Mouse (Mus musculus): ENCODE measurements around the gene Mcm10. TPM values are rescaled to one million over a fixed set of nuclear protein-coding genes. Genes with fewer than 3 reads are reported as not detected.
A peak's percentile ranks its signal among the peaks of the same experiment; 100 is the strongest.

Gene Mcm10
- polyA plus RNA-seq, 1 experiment from 2014 or later: 2.1 TPM

- no peak for ATAC-seq
- Histone ChIP-seq H3K9me3 (ENCODE audit: low read length) (no peaks in the 10 kb centered on the region), H3K36me3 (ENCODE audit: insufficient read depth, low read length) (no peaks in the 10 kb centered on the region), H3K4me3 (ENCODE audit: low read depth, low read length) (no peak overlapping the region), H3K4me1 (ENCODE audit: insufficient read depth, low read depth, low read length) (no peaks in the 10 kb centered on the region), H3K9ac (replicated peaks; ENCODE audit: low read depth) (no peak overlapping the region), H3K27me3 (replicated peaks; ENCODE audit: insufficient read depth, low read length) (no peaks in the 10 kb centered on the region), H3K4me2 (replicated peaks; ENCODE audit: low read depth, low read length) (no peak overlapping the region), H3K27ac (ENCODE audit: low read length) (no peak overlapping the region)
- DNase-seq (ENCODE audit: low spot score): no peak
- 70% methylated on average over 6 of the region's 6 CpGs for WGBS
- TF ChIP-seq EP300 (IDR thresholded peaks at IDR 0.05): no peak
- no peak for TF ChIP-seq CTCF (IDR thresholded peaks at IDR 0.05)
Measured at GRCm38 (mm10) chr2:4985000-4985399, 27.6 kb downstream of the Mcm10 start.

GRCm38 (mm10) chr2:4983987-4984386 lies 28.6 kb downstream of the Mcm10 start:
- Histone ChIP-seq H3K9ac (replicated peaks; ENCODE audit: low read depth) (no peak overlapping the region), H3K4me3 (ENCODE audit: low read depth, low read length) (no peak overlapping the region), H3K4me1 (ENCODE audit: insufficient read depth, low read depth, low read length) (no peaks in the 10 kb centered on the region), H3K36me3 (ENCODE audit: insufficient read depth, low read length) (no peaks in the 10 kb centered on the region), H3K27me3 (replicated peaks; ENCODE audit: insufficient read depth, low read length) (no peaks in the 10 kb centered on the region), H3K27ac (ENCODE audit: low read length) (no peak overlapping the region), H3K4me2 (replicated peaks; ENCODE audit: low read depth, low read length) (no peak overlapping the region), H3K9me3 (ENCODE audit: low read length) (no peaks in the 10 kb centered on the region)
- WGBS: 35% methylated on average over 5 of the region's 5 CpGs
- DNase-seq (ENCODE audit: low spot score) (no peak), ATAC-seq (no peak)
- no peak for TF ChIP-seq CTCF (IDR thresholded peaks at IDR 0.05)
- TF ChIP-seq EP300 (IDR thresholded peaks at IDR 0.05): no peak

GRCm38 (mm10) chr2:4978091-4978490 lies 34.5 kb downstream of the Mcm10 start:
- 37% methylated on average over 8 of the region's 8 CpGs for WGBS

GRCm38 (mm10) chr2:4975807-4976206 lies 36.8 kb downstream of the Mcm10 start, which contains the start of gene Ucma:
Gene Ucma, plus strand, starts transcription at chr2:4976122.
- no peak for TF ChIP-seq CTCF (IDR thresholded peaks at IDR 0.05)
- no peak for TF ChIP-seq EP300 (IDR thresholded peaks at IDR 0.05)

More at GRCm38 (mm10) chr2:4978091-4978490, 34.5 kb downstream of the Mcm10 start:
- Histone ChIP-seq H3K4me3 (ENCODE audit: low read depth, low read length) (no peak overlapping the region), H3K9me3 (ENCODE audit: low read length) (no peaks in the 10 kb centered on the region), H3K27me3 (replicated peaks; ENCODE audit: insufficient read depth, low read length) (no peaks in the 10 kb centered on the region), H3K36me3 (ENCODE audit: insufficient read depth, low read length) (no peaks in the 10 kb centered on the region), H3K9ac (replicated peaks; ENCODE audit: low read depth) (no peak overlapping the region), H3K27ac (ENCODE audit: low read length) (no peak overlapping the region), H3K4me1 (ENCODE audit: insufficient read depth, low read depth, low read length) (no peaks in the 10 kb centered on the region), H3K4me2 (replicated peaks; ENCODE audit: low read depth, low read length) (no peak overlapping the region)
- no peak for TF ChIP-seq CTCF (IDR thresholded peaks at IDR 0.05)
- TF ChIP-seq EP300 (IDR thresholded peaks at IDR 0.05): no peak
- DNase-seq (ENCODE audit: low spot score) (no peak), ATAC-seq (no peak)

GRCm38 (mm10) chr2:4969083-4969482 lies 43.5 kb downstream of the Mcm10 start:
- DNase-seq (ENCODE audit: low spot score) (no peak), ATAC-seq (no peak)
- Histone ChIP-seq H3K9ac (replicated peaks; ENCODE audit: low read depth) (no peak overlapping the region), H3K36me3 (ENCODE audit: insufficient read depth, low read length) (no peaks in the 10 kb centered on the region), H3K27me3 (replicated peaks; ENCODE audit: insufficient read depth, low read length) (no peaks in the 10 kb centered on the region), H3K4me1 (ENCODE audit: insufficient read depth, low read depth, low read length) (no peaks in the 10 kb centered on the region), H3K4me2 (replicated peaks; ENCODE audit: low read depth, low read length) (no peak overlapping the region), H3K9me3 (ENCODE audit: low read length) (no peaks in the 10 kb centered on the region), H3K4me3 (ENCODE audit: low read depth, low read length) (no peak overlapping the region), H3K27ac (ENCODE audit: low read length) (no peak overlapping the region)
- TF ChIP-seq CTCF (IDR thresholded peaks at IDR 0.05): no peak
- TF ChIP-seq EP300 (IDR thresholded peaks at IDR 0.05): no peak
- 95% methylated on average over 1 of the region's 2 CpGs for WGBS

More at GRCm38 (mm10) chr2:4975807-4976206, 36.8 kb downstream of the Mcm10 start, which contains the start of gene Ucma:
- Histone ChIP-seq H3K27me3 (replicated peaks; ENCODE audit: insufficient read depth, low read length) (no peaks in the 10 kb centered on the region), H3K36me3 (ENCODE audit: insufficient read depth, low read length) (no peaks in the 10 kb centered on the region), H3K9ac (replicated peaks; ENCODE audit: low read depth) (no peak within 1 kb of the TSS), H3K27ac (ENCODE audit: low read length) (no peak within 1 kb of the TSS), H3K4me2 (replicated peaks; ENCODE audit: low read depth, low read length) (no peak within 1 kb of the TSS), H3K4me1 (ENCODE audit: insufficient read depth, low read depth, low read length) (no peaks in the 10 kb centered on the region), H3K4me3 (ENCODE audit: low read depth, low read length) (no peak within 1 kb of the TSS), H3K9me3 (ENCODE audit: low read length) (no peaks in the 10 kb centered on the region)
- ATAC-seq: no peak
- no peak for DNase-seq (ENCODE audit: low spot score)
- WGBS: 68% methylated on average over 5 of the region's 5 CpGs

- ATAC-seq: no peak
- TF ChIP-seq EP300 (IDR thresholded peaks at IDR 0.05) (no peak), CTCF (IDR thresholded peaks at IDR 0.05) (no peak)
Measured at GRCm38 (mm10) chr2:4967806-4968205, 44.8 kb downstream of the Mcm10 start.

GRCm38 (mm10) chr2:4958039-4958438 lies 54.6 kb downstream of the Mcm10 start:
- Histone ChIP-seq H3K9ac (replicated peaks; ENCODE audit: low read depth) (no peak overlapping the region), H3K4me2 (replicated peaks; ENCODE audit: low read depth, low read length) (no peak overlapping the region), H3K27me3 (replicated peaks; ENCODE audit: insufficient read depth, low read length) (no peaks in the 10 kb centered on the region), H3K9me3 (ENCODE audit: low read length) (no peaks in the 10 kb centered on the region), H3K27ac (ENCODE audit: low read length) (no peak overlapping the region), H3K36me3 (ENCODE audit: insufficient read depth, low read length) (no peaks in the 10 kb centered on the region), H3K4me1 (ENCODE audit: insufficient read depth, low read depth, low read length) (no peaks in the 10 kb centered on the region), H3K4me3 (ENCODE audit: low read depth, low read length) (no peak overlapping the region)
- ATAC-seq (peak; percentile 14; the same call in 1 of the 2 replicates), DNase-seq (ENCODE audit: low spot score) (peak; percentile 4)
- no peak for TF ChIP-seq CTCF (IDR thresholded peaks at IDR 0.05)
- WGBS: 58% methylated on average over 12 of the region's 12 CpGs

More at GRCm38 (mm10) chr2:4967806-4968205, 44.8 kb downstream of the Mcm10 start:
- H3K9ac ChIP-seq (replicated peaks; ENCODE audit: low read depth): no peak overlapping the region
- no peak for DNase-seq (ENCODE audit: low spot score)
- H3K9me3 ChIP-seq (ENCODE audit: low read length): no peaks in the 10 kb centered on the region
- H3K27ac ChIP-seq (ENCODE audit: low read length): no peak overlapping the region
- H3K36me3 ChIP-seq (ENCODE audit: insufficient read depth, low read length): no peaks in the 10 kb centered on the region
- no peaks in the 10 kb centered on the region for H3K27me3 ChIP-seq (replicated peaks; ENCODE audit: insufficient read depth, low read length)
- 88% methylated on average over 2 of the region's 2 CpGs for WGBS
- no peak overlapping the region for H3K4me2 ChIP-seq (replicated peaks; ENCODE audit: low read depth, low read length)
- no peak overlapping the region for H3K4me3 ChIP-seq (ENCODE audit: low read depth, low read length)
- H3K4me1 ChIP-seq (ENCODE audit: insufficient read depth, low read depth, low read length): no peaks in the 10 kb centered on the region

Data from lung, postnatal 0 days (tissue).